Mouse (Mus musculus) embryonic fibroblast, embryonic 13.5 days (primary cell): ENCODE measurements around the gene B3gnt3. TPM values are rescaled to one million over a fixed set of nuclear protein-coding genes. Genes with fewer than 3 reads are reported as not detected.

Source experiments
- H3K27ac ChIP-seq: 2 replicates; pipeline ENCODE4 v1.5.1; 2012; ENCODE audit warnings: low read length, control low read depth, inconsistent platforms; ENCODE audit not compliant: insufficient read depth
- H3K4me1 ChIP-seq: 2 replicates; pipeline ENCODE4 v1.6.1; 2011; ENCODE audit warnings: low read length; ENCODE audit not compliant: control insufficient read depth, insufficient read depth
- H3K4me3 ChIP-seq: 2 replicates; pipeline ENCODE4 v1.5.1; 2011; ENCODE audit warnings: mild to moderate bottlenecking, control low read depth, low read length; ENCODE audit not compliant: insufficient read depth
- CTCF ChIP-seq: IDR thresholded peaks from 2 replicates; pipeline ENCODE4 v1.5.1; 2011; ENCODE audit warnings: mild to moderate bottlenecking, control low read depth, low read length, moderate library complexity, borderline replicate concordance; ENCODE audit not compliant: insufficient read depth
- POLR2A ChIP-seq: IDR thresholded peaks from 2 replicates; pipeline ENCODE4 v1.6.1; 2011; ENCODE audit warnings: low read depth, mild to moderate bottlenecking, control low read depth, low read length, moderate library complexity
- polyA plus RNA-seq: library from polyadenylated mRNA; stranded (reverse); fragments of >200 nt; gene quantifications from 2 replicates; pipeline ENCODE4 v1.2.4, GENCODE M21; 2011; ENCODE audit warnings: low read depth; ENCODE audit not compliant: missing spikeins, insufficient read length

B3gnt3 gene
- polyA plus RNA-seq, 1 experiment, result 0.67 TPM

- no peak for TF ChIP-seq POLR2A
- no peak for TF ChIP-seq CTCF
- Histone ChIP-seq H3K27ac (no peak overlapping the region), H3K4me3 (no peak overlapping the region), H3K4me1 (peaks cover 7% of the 10 kb centered on the region)
Observed at GRCm38 (mm10) chr8:71679550-71680168, 21.9 kb downstream of the B3gnt3 start.

- peaks cover 7% of the 10 kb centered on the region for H3K4me1 ChIP-seq
- TF ChIP-seq CTCF (no peak), POLR2A (no peak)
- H3K27ac ChIP-seq, result no peak overlapping the region
- no peak overlapping the region for H3K4me3 ChIP-seq
Observed at GRCm38 (mm10) chr8:71679116-71679515, 22.5 kb downstream of the B3gnt3 start.

GRCm38 (mm10) chr8:71678216-71678615, 23.4 kb downstream of the B3gnt3 start:
- no peak overlapping the region for H3K27ac ChIP-seq
- no peak overlapping the region for H3K4me3 ChIP-seq
- H3K4me1 ChIP-seq, result peaks cover 7% of the 10 kb centered on the region
- TF ChIP-seq CTCF (no peak), POLR2A (no peak)

GRCm38 (mm10) chr8:71677555-71677954, 24.0 kb downstream of the B3gnt3 start:
- Histone ChIP-seq H3K27ac (no peak overlapping the region), H3K4me1 (peaks cover 7% of the 10 kb centered on the region), H3K4me3 (no peak overlapping the region)
- no peak for TF ChIP-seq POLR2A
- TF ChIP-seq CTCF, result no peak

- Histone ChIP-seq H3K4me1 (peaks cover 7% of the 10 kb centered on the region), H3K27ac (no peak overlapping the region), H3K4me3 (peak overlapping the region; percentile 59; the same call in 1 of the 2 replicates)
- TF ChIP-seq POLR2A, result no peak
- TF ChIP-seq CTCF, result no peak
Observed at GRCm38 (mm10) chr8:71676803-71677202, 24.8 kb downstream of the B3gnt3 start.

- H3K27ac ChIP-seq, result no peak within 1 kb of the TSS
- peaks cover 5% of the 10 kb centered on the region for H3K4me1 ChIP-seq
- peak within 1 kb of the TSS; percentile 59 for H3K4me3 ChIP-seq
- TF ChIP-seq CTCF (no peak), POLR2A (peak; percentile 75)
Observed at GRCm38 (mm10) chr8:71676020-71676741, 25.4 kb downstream of the B3gnt3 start, which contains the start of gene Jak3. Gene Jak3 (plus strand): TSS chr8:71676296.

- H3K4me1 ChIP-seq, result peaks cover 5% of the 10 kb centered on the region
- no peak for TF ChIP-seq CTCF
- TF ChIP-seq POLR2A, result no peak
- H3K4me3 ChIP-seq, result peak overlapping the region; percentile 59; the same call in 1 of the 2 replicates
- no peak overlapping the region for H3K27ac ChIP-seq
Observed at GRCm38 (mm10) chr8:71675456-71676019, 26.1 kb downstream of the B3gnt3 start.

GRCm38 (mm10) chr8:71674071-71674470, 27.5 kb downstream of the B3gnt3 start:
- TF ChIP-seq POLR2A (no peak), CTCF (no peak)
- Histone ChIP-seq H3K4me1 (peaks cover 5% of the 10 kb centered on the region), H3K27ac (no peak overlapping the region), H3K4me3 (no peak overlapping the region)

GRCm38 (mm10) chr8:71672168-71672735, 29.3 kb downstream of the B3gnt3 start:
- Histone ChIP-seq H3K4me1 (peaks cover 14% of the 10 kb centered on the region), H3K4me3 (no peak overlapping the region), H3K27ac (no peak overlapping the region)
- no peak for TF ChIP-seq CTCF
- TF ChIP-seq POLR2A, result peak; percentile 27; the same call in 1 of the 2 replicates

GRCm38 (mm10) chr8:71671549-71671965, 30.0 kb downstream of the B3gnt3 start, which contains the start of gene Unc13a:
Gene Unc13a (minus strand): TSS chr8:71671757.
- H3K4me3 ChIP-seq, result peak within 1 kb of the TSS; percentile 54
- no peak for TF ChIP-seq CTCF
- TF ChIP-seq POLR2A, result peak; percentile 74
- peak within 1 kb of the TSS; percentile 29 for H3K27ac ChIP-seq
- H3K4me1 ChIP-seq, result peaks cover 14% of the 10 kb centered on the region
